Comparison of ENCODE assay signal across 9 mouse cellular contexts in genomic region chr17:45958094-45958881, GRCm38 (mm10).
DNase-seq lines count a peak whose midpoint lies in the region; ATAC-seq and TF ChIP-seq lines count a peak whose summit lies in the region.
"Had no signal": no experiment of that assay in that cellular context is flagged by ENCODE, and none has a peak within 500 bp of the region (broad histone marks: within the 10 kb centered on the region; RNA-seq: fewer than 3 reads in every experiment).

No protein-coding gene starts in this region.

- 52% methylated on average over 7 of the region's 7 CpGs for WGBS in kidney, adult 2 months
- 86% methylated on average over 7 of the region's 7 CpGs for WGBS in forebrain, embryonic 13.5 days

- no peaks in the 10 kb centered on the region for H3K36me3 ChIP-seq in kidney, adult 2 months (ENCODE audit: control insufficient read depth, insufficient read depth, low read length)
- H3K36me3 ChIP-seq in forebrain, embryonic 13.5 days (ENCODE audit: poor library complexity, severe bottlenecking), result no peaks in the 10 kb centered on the region
- H3K36me3 ChIP-seq: G1E had no signal

- TF ChIP-seq CTCF in gastrocnemius, adult 2 months (IDR thresholded peaks at IDR 0.05), result peak; percentile 41
- peak; percentile 30 for TF ChIP-seq CTCF in kidney, adult 2 months (conservative IDR thresholded peaks at IDR 0.05; ENCODE audit: insufficient read depth, insufficient read length, low read depth, low read length)

- H3K9ac ChIP-seq in forebrain, embryonic 13.5 days, result no peak overlapping the region

- no peaks in the 10 kb centered on the region for H3K9me3 ChIP-seq in forebrain, embryonic 13.5 days (replicated peaks)
- H3K9me3 ChIP-seq: G1E had no signal

- no peak for TF ChIP-seq POLR2A in kidney, adult 2 months (IDR thresholded peaks at IDR 0.05; ENCODE audit: low read depth, low read length)

- no peak overlapping the region for H3K27ac ChIP-seq in gastrocnemius, adult 2 months
- 0 out of 2 replicates have a peak overlapping the region, but pooled peaks have one; percentile 0 for H3K27ac ChIP-seq in kidney, adult 2 months (ENCODE audit: insufficient read depth, low read depth, low read length)
- H3K27ac ChIP-seq in forebrain, embryonic 13.5 days, result no peak overlapping the region

- H3K4me2 ChIP-seq in forebrain, embryonic 13.5 days, result no peak overlapping the region

- H3K27me3 ChIP-seq in kidney, adult 2 months (replicated peaks; ENCODE audit: control insufficient read depth, insufficient read depth, low read length), result no peaks in the 10 kb centered on the region
- no peaks in the 10 kb centered on the region for H3K27me3 ChIP-seq in forebrain, embryonic 13.5 days

- ATAC-seq in forebrain, embryonic 13.5 days, result no peak
- ATAC-seq in cerebellum, adult (ENCODE audit: insufficient number of reproducible peaks, low FRiP score, low TSS enrichment), result no peak

- no peak overlapping the region for H3K4me3 ChIP-seq in gastrocnemius, adult 2 months
- H3K4me3 ChIP-seq in kidney, adult 2 months (ENCODE audit: insufficient read depth, low read depth, low read length), result no peak overlapping the region
- H3K4me3 ChIP-seq in forebrain, embryonic 13.5 days, result no peak overlapping the region

- intact Hi-C loops in gastrocnemius, adult 2 months (cut with DNase I), result no loop called here

- no peak for DNase-seq in gastrocnemius, adult 2 months
- no peak for DNase-seq in gastrocnemius, adult 18-20 months (ENCODE audit: low spot score)
- peak; percentile 87 for DNase-seq in adipocyte (ENCODE audit: low spot score)
- DNase-seq in kidney, adult 2 months, result peak; percentile 89
- peak; percentile 70 for DNase-seq in lung, postnatal 25 days (ENCODE audit: low spot score)
- DNase-seq in left cerebral cortex, adult 11 months (ENCODE audit: low spot score), result no peak

- H3K4me1 ChIP-seq in kidney, adult 2 months (ENCODE audit: control insufficient read depth, insufficient read depth, low read length), result peaks cover 6% of the 10 kb centered on the region; the same call in 1 of the 2 replicates
- no peaks in the 10 kb centered on the region for H3K4me1 ChIP-seq in forebrain, embryonic 13.5 days

Comparison
In these comparisons a context has a peak if more than half of its experiments do, and no peak if none do; other contexts are left out.
1. DNase-seq: peak in adipocyte (single experiment), kidney, adult 2 months (single experiment) and lung, postnatal 25 days (single experiment); none in gastrocnemius, adult 2 months (single experiment), gastrocnemius, adult 18-20 months (single experiment) and left cerebral cortex, adult 11 months (single experiment).